Mouse (Mus musculus) spleen, adult 12 weeks (tissue): ENCODE data around the gene Gm11639.
"Not testable (repeated sequence)": the region's sequence is repeated elsewhere in the genome, so short reads cannot be mapped to it uniquely, and the experiment has no call there.

Source experiments
- DNase-seq: peaks from one replicate; pipeline ENCODE4 v3.0.0; 2022; ENCODE audit warnings: low spot score

Gene Gm11639

GRCm38 (mm10) chr11:105117814-105118213 is 432.3 kb downstream of the Gm11639 start:
- DNase-seq: no peak

DNA sequence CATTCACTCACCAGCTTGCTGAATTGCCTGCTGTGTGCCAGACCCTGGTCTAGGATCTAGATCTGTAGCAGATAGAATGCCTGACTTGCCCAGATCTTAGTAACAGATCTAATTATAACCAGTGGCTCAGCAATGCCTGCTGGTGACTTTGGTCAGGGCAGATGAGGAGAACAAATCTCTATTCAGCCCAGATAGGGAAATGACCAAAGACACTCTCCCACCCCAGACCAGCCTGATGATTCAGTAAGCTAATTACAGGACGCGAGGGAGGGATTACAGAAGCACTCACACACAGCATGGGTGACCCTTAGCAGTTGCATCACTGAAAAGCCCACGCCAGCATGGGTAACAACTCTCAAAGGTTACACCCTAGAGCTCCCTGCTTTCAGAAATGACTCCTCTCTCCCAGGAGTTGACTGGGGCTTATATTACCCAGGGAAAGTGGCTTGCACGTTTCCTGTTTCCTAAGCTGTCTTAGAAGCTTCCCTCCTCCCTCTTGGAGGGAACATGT is 435.1 kb downstream of the Gm11639 start:
- no peak for DNase-seq

- DNase-seq: not testable (repeated sequence)
Measured at GRCm38 (mm10) chr11:105121792-105122191, 436.3 kb downstream of the Gm11639 start.

- peak; percentile 17 for DNase-seq
Measured at GRCm38 (mm10) chr11:105123986-105124385, 438.5 kb downstream of the Gm11639 start.

- DNase-seq: peak; percentile 65
Measured at GRCm38 (mm10) chr11:105125735-105126519, 440.4 kb downstream of the Gm11639 start, which contains the start of gene Mettl2. Gene Mettl2, plus strand, starts transcription at chr11:105126425.

- peak; percentile 15 for DNase-seq
Measured at GRCm38 (mm10) chr11:105126520-105127029, 441.1 kb downstream of the Gm11639 start.

- DNase-seq: no peak
Measured at GRCm38 (mm10) chr11:105135692-105136091, 450.2 kb downstream of the Gm11639 start.

DNA sequence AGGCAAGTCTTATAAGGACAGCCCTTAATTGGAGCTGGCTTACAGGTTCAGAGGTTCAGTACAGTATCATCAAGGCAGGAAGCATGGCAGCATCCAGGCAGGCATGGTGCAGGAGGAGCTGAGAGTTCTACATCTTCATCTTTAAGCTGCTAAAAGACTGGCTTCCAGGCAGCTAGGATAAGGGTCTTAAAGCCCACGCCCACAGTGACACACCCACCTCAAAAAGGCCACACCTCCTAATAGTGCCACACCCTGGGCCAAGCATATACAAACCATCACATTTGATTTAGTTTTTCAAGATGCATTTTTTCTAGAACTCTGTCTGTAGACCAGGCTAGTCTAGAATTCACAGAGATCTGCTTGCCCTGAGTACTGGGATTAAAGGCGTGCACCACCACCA is 451.7 kb downstream of the Gm11639 start:
- not testable (repeated sequence) for DNase-seq

DNA sequence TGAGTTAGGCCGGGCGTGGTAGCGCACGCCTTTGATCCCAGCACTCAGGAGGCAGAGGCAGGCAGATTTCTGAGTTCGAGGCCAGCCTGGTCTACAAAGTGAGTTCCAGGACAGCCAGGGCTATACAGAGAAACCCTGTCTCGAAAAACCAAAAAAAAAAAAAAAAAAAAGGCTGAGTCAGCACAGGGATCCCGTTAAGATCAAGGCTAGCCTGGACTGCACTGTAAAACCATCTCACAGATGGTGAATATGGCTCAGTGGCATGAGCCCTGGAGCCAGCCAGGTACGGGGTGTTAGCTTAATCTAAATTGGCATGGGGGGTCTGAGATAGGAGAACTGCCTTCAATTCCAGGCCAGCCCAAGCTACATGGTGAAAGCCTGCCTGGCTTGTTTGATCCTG is 455.0 kb downstream of the Gm11639 start:
- DNase-seq: not testable (repeated sequence)

- no peak for DNase-seq
Measured at GRCm38 (mm10) chr11:105141115-105141514, 455.6 kb downstream of the Gm11639 start.

GRCm38 (mm10) chr11:105143564-105143963 is 458.1 kb downstream of the Gm11639 start:
- DNase-seq: no peak

DNA sequence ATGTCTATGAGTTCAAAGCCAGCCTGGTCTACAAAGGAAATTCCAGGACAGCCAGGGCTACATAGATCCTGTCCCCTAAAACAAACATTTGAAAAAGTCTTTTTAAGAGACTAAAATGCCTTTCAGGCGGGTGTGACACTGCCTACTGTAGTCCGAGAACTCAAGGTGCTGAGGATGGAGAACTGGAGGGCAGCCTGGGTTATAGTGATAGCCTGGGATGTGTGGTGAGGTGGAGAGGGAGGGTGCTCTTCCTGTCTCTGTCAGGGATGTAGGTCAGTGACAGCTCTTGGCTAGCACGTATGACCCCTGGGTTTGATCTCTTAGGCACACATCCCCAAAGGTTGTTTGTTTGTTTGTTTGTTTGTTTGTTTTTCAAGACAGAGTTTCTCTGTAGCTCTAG is 458.6 kb downstream of the Gm11639 start:
- DNase-seq: no peak

GRCm38 (mm10) chr11:105144508-105145210 is 459.2 kb downstream of the Gm11639 start:
- DNase-seq: no peak

DNA sequence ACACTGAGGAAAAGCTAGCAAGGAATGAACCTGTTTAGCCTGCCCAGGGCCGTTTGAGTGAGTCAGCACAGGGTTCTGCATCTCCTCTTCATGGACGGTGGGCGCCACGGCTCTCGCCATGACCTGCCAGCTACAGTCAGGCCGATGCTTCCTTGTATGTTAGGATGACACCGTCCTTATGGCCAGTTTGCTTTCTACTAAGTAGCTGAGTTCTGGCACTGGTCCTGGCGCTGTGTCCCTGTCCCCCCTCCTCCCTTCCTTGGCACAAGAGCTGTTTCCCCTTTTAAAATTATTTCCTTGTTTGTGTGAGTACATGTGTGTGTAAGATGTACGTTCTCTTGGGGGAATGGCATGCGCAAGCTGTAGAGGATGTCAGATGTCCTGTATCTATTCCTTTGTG is 459.7 kb downstream of the Gm11639 start:
- DNase-seq: no peak

DNA sequence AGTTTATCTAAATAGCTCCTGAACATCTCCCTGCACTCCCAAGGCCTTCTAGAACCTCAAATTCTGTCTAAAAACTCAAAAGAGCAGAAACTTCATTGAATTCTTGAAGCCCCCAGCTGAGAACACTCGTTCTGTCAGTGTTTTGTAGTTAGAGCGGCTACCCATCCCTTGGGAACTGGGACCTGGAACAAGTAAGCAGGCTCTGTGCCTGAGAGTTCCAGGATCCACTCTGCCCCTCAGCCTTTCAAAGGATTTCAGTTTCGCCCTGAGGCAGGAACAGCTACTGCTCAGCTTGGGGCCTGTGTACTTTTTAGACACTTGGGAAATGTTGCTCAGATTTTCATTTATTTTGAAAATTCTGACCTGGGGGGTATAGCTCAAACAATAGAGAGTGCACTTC is 461.1 kb downstream of the Gm11639 start, which contains the start of gene Gm10842:
Gm10842 (plus strand) TSS at position 301 of the 400 bp plus-strand sequence.
- no peak for DNase-seq

DNA sequence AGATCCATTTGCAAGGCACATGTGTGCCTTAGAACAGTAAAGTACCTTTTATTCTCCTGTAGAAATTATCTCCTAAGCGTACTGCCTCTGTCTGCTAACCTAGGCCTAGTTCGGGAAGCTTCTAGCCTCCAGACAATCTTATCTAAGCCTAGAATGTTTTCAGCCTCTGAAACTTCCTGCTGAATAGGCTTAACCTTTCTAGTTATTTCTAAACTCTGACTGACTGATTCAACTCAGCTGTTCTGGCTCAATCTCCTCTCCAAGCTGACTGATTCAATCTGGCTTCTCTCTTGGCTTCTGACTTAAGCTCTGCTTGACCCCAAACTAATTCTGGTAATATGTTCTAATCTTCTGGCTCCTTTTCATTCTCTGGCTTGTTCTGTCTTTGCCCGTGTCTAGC is 463.8 kb downstream of the Gm11639 start:
- DNase-seq: no peak

DNA sequence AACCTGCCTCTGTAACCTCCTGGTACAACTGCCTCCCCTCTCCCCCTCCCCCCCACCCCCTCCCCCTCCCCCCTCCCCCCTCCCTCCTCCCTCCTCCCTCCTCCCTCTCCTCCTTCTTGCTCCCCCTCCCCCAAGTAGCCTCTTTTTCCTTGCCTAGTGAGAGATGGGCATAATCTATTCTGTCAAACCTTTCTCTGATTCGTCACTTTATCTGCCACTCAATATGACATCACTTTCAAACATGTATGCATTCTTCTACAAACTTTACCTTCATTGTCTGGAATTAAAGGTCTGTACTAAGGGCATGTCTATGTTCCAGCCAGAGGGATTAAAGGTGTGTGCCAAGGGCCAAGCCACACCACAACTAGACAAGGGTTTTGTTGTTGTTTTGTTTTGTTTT is 464.3 kb downstream of the Gm11639 start:
- DNase-seq: no peak

DNA sequence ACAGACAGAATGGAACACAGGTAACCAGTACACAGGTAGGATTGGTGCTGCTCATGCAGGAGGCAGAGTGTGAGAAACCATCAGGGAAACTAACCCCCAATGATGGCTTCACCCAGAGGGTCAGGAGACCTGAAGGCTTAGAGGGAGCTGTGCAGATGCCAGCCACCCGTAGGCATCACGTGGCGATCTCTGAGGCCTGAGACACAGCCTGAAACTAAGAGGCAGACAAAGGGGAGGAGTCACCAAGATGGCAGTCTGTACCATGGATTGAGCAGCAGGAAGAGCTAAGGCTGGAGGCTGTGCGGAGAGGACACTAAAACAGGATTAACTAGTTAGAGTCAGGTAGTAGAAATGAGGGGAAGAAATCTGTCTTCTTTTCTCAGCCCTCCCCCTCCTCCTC is 465.2 kb downstream of the Gm11639 start:
- no peak for DNase-seq

GRCm38 (mm10) chr11:105151226-105152016 is 465.9 kb downstream of the Gm11639 start:
- DNase-seq: no peak

- no peak for DNase-seq
Measured at GRCm38 (mm10) chr11:105152017-105152300, 466.5 kb downstream of the Gm11639 start.

GRCm38 (mm10) chr11:105152357-105152899 is 466.9 kb downstream of the Gm11639 start:
- DNase-seq: peak; percentile 41
